Mouse (Mus musculus): Measurements from ENCODE around the gene Rpl38. TPM values are rescaled to one million over a fixed set of nuclear protein-coding genes. Genes with fewer than 3 reads are reported as not detected.

Gene Rpl38
- polyA plus RNA-seq, 1 experiment from 2014 or later = 938 TPM

DNA sequence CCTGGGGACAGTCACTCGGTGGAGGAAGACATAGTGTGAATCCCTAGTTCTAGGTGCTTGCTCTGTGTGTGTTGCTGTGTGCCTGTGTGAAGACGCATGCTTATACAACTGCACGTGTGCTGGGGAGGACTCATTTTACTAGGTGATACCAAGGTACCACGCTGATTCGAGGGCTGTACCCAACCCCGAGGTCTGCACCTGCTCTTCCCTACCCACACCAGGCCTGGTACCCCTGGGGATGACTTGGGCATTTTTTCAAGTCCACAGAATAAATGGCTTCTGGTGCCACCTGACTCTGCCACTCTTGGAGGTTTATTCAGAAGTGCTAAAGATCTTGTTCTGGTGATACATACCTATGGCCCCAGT lies 34.7 kb downstream of the Rpl38 start:
- H3K27me3 ChIP-seq (ENCODE audit: control insufficient read depth, insufficient read depth, low read length) = no peaks in the 10 kb centered on the region
- no peak overlapping the region for H3K27ac ChIP-seq (replicated peaks; ENCODE audit: low read depth, low read length)
- H3K9me3 ChIP-seq (replicated peaks; ENCODE audit: control insufficient read depth, low read length) = no peaks in the 10 kb centered on the region
- no peak overlapping the region for H3K9ac ChIP-seq (replicated peaks; ENCODE audit: low read length)
- H3K4me3 ChIP-seq (ENCODE audit: low read depth, low read length) = no peak overlapping the region
- H3K4me2 ChIP-seq (ENCODE audit: low read depth, low read length) = no peak overlapping the region
- ATAC-seq (replicated peaks; ENCODE audit: insufficient number of reproducible peaks, low FRiP score, low TSS enrichment, low read depth) = no peak
- H3K4me1 ChIP-seq (ENCODE audit: control insufficient read depth, insufficient read depth, low read length) = no peaks in the 10 kb centered on the region
- 81% methylated on average over 6 of the region's 6 CpGs for WGBS
- no peaks in the 10 kb centered on the region for H3K36me3 ChIP-seq (replicated peaks; ENCODE audit: control insufficient read depth, insufficient read depth, low read depth, low read length)
- DNase-seq (ENCODE audit: low spot score) = no peak

DNA sequence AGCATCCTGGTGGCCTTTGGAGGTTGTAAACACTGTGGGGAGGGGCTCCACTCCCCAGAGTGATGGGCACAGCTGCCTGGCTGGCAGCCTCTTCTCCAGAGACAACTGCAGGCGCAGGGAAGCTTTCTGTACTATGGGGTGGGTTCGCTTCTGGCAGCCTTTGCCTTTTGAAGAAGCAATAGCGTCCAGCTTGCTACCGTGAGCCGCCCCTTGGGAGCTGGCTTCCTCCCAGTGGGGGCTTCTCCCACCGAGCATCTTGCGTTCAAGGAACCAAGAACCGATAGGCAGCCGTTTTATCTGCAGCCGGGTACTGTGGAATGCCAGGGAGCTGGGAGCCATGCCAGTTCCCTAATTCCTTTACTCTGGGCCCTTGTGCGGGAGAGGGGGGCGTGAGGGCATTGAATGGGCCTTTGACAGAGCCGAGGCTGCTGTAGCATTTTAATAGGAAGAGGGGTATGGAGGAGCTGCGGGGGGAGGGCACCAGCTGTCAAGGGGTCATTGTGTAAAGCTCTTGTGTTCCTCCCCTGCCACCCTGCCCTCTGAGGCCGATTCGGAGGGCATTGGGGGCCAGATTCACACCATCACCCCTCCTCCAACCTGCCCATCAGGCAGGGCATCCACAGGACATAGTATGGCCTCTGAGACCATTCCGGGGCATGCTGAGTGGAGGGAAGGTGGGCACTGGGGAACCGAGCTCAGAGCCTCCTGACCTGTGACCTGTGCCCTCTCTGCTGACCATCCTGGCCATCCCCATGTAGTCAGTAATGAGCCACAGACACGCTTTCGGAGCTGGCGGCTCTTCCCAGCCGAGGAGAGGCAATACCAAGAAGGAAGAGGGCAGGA lies 36.0 kb downstream of the Rpl38 start:
- WGBS = 46% methylated on average over 22 of the region's 22 CpGs

DNA sequence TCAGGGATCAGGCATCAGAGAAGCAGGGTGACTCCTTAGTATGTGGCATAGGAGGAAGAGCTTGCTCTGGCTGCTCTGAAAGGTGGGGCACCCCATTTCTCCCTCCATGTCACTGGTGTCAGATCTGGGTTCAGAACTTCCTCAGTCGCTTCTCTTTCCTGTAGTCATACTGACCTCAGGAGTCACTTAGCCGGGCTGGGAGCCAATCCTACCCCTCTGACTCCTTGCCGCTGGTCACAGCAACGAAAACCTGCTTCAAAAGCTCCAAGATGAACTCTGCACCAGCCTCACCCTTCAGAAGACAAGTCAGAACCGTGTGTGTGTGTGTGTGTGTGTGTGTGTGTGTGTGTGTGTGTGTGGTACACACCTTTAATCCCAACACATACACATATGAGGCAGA lies 38.0 kb downstream of the Rpl38 start:
- H3K9ac ChIP-seq (replicated peaks; ENCODE audit: low read length) = no peak overlapping the region
- H3K27me3 ChIP-seq (ENCODE audit: control insufficient read depth, insufficient read depth, low read length) = no peaks in the 10 kb centered on the region
- WGBS = 90% methylated on average over 5 of the region's 5 CpGs
- H3K27ac ChIP-seq (replicated peaks; ENCODE audit: low read depth, low read length) = no peak overlapping the region
- H3K4me3 ChIP-seq (ENCODE audit: low read depth, low read length) = no peak overlapping the region
- no peaks in the 10 kb centered on the region for H3K4me1 ChIP-seq (ENCODE audit: control insufficient read depth, insufficient read depth, low read length)
- ATAC-seq (replicated peaks; ENCODE audit: insufficient number of reproducible peaks, low FRiP score, low TSS enrichment, low read depth) (no peak), DNase-seq (ENCODE audit: low spot score) (no peak)
- no peak overlapping the region for H3K4me2 ChIP-seq (ENCODE audit: low read depth, low read length)
- no peaks in the 10 kb centered on the region for H3K36me3 ChIP-seq (replicated peaks; ENCODE audit: control insufficient read depth, insufficient read depth, low read depth, low read length)
- no peaks in the 10 kb centered on the region for H3K9me3 ChIP-seq (replicated peaks; ENCODE audit: control insufficient read depth, low read length)

More for the DNA sequence above, 36.0 kb downstream of the Rpl38 start:
- Histone ChIP-seq H3K4me2 (ENCODE audit: low read depth, low read length) (no peak overlapping the region), H3K4me1 (ENCODE audit: control insufficient read depth, insufficient read depth, low read length) (no peaks in the 10 kb centered on the region), H3K9ac (replicated peaks; ENCODE audit: low read length) (no peak overlapping the region; the same call in 1 of the 2 replicates), H3K4me3 (ENCODE audit: low read depth, low read length) (no peak overlapping the region), H3K27ac (replicated peaks; ENCODE audit: low read depth, low read length) (no peak overlapping the region), H3K36me3 (replicated peaks; ENCODE audit: control insufficient read depth, insufficient read depth, low read depth, low read length) (no peaks in the 10 kb centered on the region), H3K9me3 (replicated peaks; ENCODE audit: control insufficient read depth, low read length) (no peaks in the 10 kb centered on the region), H3K27me3 (ENCODE audit: control insufficient read depth, insufficient read depth, low read length) (no peaks in the 10 kb centered on the region)
- DNase-seq (ENCODE audit: low spot score) = no peak
- no peak for ATAC-seq (replicated peaks; ENCODE audit: insufficient number of reproducible peaks, low FRiP score, low TSS enrichment, low read depth)

DNA sequence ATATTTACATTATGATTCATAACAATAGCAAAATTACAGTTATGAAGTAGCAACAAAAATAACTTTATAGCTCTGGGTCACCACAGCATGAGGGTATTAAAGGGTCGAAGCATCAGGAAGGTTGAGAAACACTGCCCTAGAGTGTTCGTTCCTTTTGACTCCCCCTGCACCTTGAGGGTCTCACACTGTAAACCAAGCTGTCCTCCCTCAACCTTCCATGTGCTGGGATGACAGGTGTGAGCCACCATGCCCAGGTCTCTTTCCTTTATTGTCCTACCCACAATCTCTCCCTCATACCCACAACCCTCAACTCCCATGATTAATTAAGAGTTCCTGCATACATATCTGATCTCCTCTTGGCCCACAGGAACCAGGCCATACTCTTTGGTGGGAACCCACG lies 43.1 kb downstream of the Rpl38 start:
- Histone ChIP-seq H3K27me3 (ENCODE audit: control insufficient read depth, insufficient read depth, low read length) (no peaks in the 10 kb centered on the region), H3K4me3 (ENCODE audit: low read depth, low read length) (no peak overlapping the region), H3K9me3 (replicated peaks; ENCODE audit: control insufficient read depth, low read length) (no peaks in the 10 kb centered on the region), H3K9ac (replicated peaks; ENCODE audit: low read length) (no peak overlapping the region), H3K4me1 (ENCODE audit: control insufficient read depth, insufficient read depth, low read length) (no peaks in the 10 kb centered on the region), H3K4me2 (ENCODE audit: low read depth, low read length) (no peak overlapping the region), H3K27ac (replicated peaks; ENCODE audit: low read depth, low read length) (no peak overlapping the region), H3K36me3 (replicated peaks; ENCODE audit: control insufficient read depth, insufficient read depth, low read depth, low read length) (no peaks in the 10 kb centered on the region)
- DNase-seq (ENCODE audit: low spot score) = no peak
- 94% methylated on average over 3 of the region's 3 CpGs for WGBS
- ATAC-seq (replicated peaks; ENCODE audit: insufficient number of reproducible peaks, low FRiP score, low TSS enrichment, low read depth) = no peak

DNA sequence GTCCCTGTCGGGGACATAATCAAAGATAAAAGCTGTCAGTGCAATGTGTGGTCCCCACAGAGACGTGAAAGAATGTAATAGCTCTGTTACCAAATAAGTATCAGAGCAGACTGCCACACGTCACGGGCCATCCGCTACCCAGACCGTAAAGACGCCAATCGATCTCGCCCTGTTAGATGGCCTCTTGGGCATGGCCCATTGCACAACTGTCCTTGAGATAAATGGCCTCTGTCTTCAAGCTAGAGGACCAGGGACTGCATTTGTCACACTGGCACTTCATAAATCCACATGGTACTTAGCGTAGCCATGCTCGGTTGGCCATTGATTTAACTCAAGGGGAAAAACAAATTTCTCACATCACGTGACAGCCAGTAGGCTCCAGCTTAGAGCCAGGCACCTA lies 43.5 kb downstream of the Rpl38 start:
- DNase-seq (ENCODE audit: low spot score) (no peak), ATAC-seq (replicated peaks; ENCODE audit: insufficient number of reproducible peaks, low FRiP score, low TSS enrichment, low read depth) (no peak)
- WGBS = 93% methylated on average over 12 of the region's 12 CpGs

DNA sequence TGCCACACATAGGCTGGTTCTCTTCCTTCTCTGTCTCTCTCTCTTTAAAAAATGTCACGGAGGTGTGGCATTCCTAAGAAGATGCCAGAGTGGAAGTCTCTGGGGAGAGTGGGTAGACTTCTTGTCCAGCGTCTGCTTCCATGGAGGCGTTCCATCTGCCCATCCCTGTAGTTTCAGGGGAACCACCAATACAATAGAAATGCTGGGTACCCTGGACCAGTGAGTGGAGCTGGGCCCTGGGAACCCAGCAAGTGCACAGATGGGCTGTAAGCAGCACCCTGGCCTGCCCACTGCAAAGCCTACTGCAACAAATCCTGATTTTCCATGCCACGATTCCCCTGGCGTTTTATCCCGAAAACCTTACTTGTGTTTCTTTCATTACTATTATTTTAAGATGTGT lies 46.2 kb downstream of the Rpl38 start:
- Histone ChIP-seq H3K9ac (replicated peaks; ENCODE audit: low read length) (no peak overlapping the region), H3K4me1 (ENCODE audit: control insufficient read depth, insufficient read depth, low read length) (no peaks in the 10 kb centered on the region), H3K4me2 (ENCODE audit: low read depth, low read length) (no peak overlapping the region), H3K36me3 (replicated peaks; ENCODE audit: control insufficient read depth, insufficient read depth, low read depth, low read length) (no peaks in the 10 kb centered on the region), H3K9me3 (replicated peaks; ENCODE audit: control insufficient read depth, low read length) (no peaks in the 10 kb centered on the region), H3K27me3 (ENCODE audit: control insufficient read depth, insufficient read depth, low read length) (no peaks in the 10 kb centered on the region), H3K27ac (replicated peaks; ENCODE audit: low read depth, low read length) (no peak overlapping the region), H3K4me3 (ENCODE audit: low read depth, low read length) (no peak overlapping the region)
- 84% methylated on average over 6 of the region's 6 CpGs for whole genome bisulfite sequencing
- DNase-seq (ENCODE audit: low spot score) (no peak), ATAC-seq (replicated peaks; ENCODE audit: insufficient number of reproducible peaks, low FRiP score, low TSS enrichment, low read depth) (no peak)

More for the DNA sequence above, 43.5 kb downstream of the Rpl38 start:
- Histone ChIP-seq H3K4me2 (ENCODE audit: low read depth, low read length) (no peak overlapping the region), H3K4me3 (ENCODE audit: low read depth, low read length) (no peak overlapping the region), H3K27me3 (ENCODE audit: control insufficient read depth, insufficient read depth, low read length) (no peaks in the 10 kb centered on the region), H3K27ac (replicated peaks; ENCODE audit: low read depth, low read length) (no peak overlapping the region), H3K36me3 (replicated peaks; ENCODE audit: control insufficient read depth, insufficient read depth, low read depth, low read length) (no peaks in the 10 kb centered on the region), H3K4me1 (ENCODE audit: control insufficient read depth, insufficient read depth, low read length) (no peaks in the 10 kb centered on the region), H3K9me3 (replicated peaks; ENCODE audit: control insufficient read depth, low read length) (no peaks in the 10 kb centered on the region), H3K9ac (replicated peaks; ENCODE audit: low read length) (no peak overlapping the region)

DNA sequence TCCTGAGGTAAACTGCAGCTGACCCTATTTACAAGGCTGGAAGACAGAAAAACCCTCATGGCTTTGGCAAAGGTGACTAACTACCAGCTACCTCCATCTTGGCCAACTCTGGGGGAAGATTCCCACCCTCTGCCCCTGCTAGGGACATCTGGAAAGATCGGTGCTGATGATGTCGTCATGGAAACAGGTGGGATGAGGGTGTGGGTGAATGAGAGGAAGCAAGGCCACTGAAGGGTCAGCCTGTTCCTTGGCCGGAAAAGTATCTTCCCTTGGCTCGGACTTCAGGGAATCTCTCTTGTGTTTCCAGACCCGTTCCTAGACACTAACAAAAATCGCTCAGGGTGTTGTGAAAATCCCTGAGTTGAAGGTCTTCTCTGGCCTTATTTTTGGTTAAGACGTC lies 47.2 kb downstream of the Rpl38 start:
- H3K27ac ChIP-seq (replicated peaks; ENCODE audit: low read depth, low read length) = no peak overlapping the region
- WGBS = 72% methylated on average over 7 of the region's 7 CpGs

DNA sequence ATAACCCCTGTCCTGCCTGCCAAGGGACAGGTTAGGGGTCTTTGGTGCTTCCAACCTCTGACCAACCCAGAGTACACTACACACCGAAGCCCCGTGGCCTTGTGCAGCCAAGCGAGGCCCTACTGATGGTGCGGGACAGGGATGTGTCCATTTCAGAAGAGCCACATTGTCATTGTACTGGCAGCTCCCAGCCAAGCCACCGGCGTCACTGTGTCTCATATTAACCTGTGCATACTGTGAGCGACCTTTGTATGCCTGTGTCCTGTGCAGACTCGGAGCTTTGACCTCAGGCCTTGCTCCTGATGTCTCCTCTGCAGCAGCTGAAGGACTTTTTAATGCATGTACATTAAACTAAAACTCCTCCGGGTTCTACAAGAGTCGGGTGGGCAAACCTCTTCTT lies 52.2 kb downstream of the Rpl38 start:
- H3K4me3 ChIP-seq (ENCODE audit: low read depth, low read length) = no peak overlapping the region
- no peak overlapping the region for H3K4me2 ChIP-seq (ENCODE audit: low read depth, low read length)
- WGBS = 88% methylated on average over 10 of the region's 10 CpGs
- DNase-seq (ENCODE audit: low spot score) (no peak), ATAC-seq (replicated peaks; ENCODE audit: insufficient number of reproducible peaks, low FRiP score, low TSS enrichment, low read depth) (no peak)
- no peaks in the 10 kb centered on the region for H3K9me3 ChIP-seq (replicated peaks; ENCODE audit: control insufficient read depth, low read length)
- no peaks in the 10 kb centered on the region for H3K36me3 ChIP-seq (replicated peaks; ENCODE audit: control insufficient read depth, insufficient read depth, low read depth, low read length)
- no peaks in the 10 kb centered on the region for H3K27me3 ChIP-seq (ENCODE audit: control insufficient read depth, insufficient read depth, low read length)
- no peaks in the 10 kb centered on the region for H3K4me1 ChIP-seq (ENCODE audit: control insufficient read depth, insufficient read depth, low read length)
- no peak overlapping the region for H3K9ac ChIP-seq (replicated peaks; ENCODE audit: low read length)
- no peak overlapping the region for H3K27ac ChIP-seq (replicated peaks; ENCODE audit: low read depth, low read length)

More for the DNA sequence above, 47.2 kb downstream of the Rpl38 start:
- H3K36me3 ChIP-seq (replicated peaks; ENCODE audit: control insufficient read depth, insufficient read depth, low read depth, low read length) = no peaks in the 10 kb centered on the region
- no peaks in the 10 kb centered on the region for H3K27me3 ChIP-seq (ENCODE audit: control insufficient read depth, insufficient read depth, low read length)
- no peak for ATAC-seq (replicated peaks; ENCODE audit: insufficient number of reproducible peaks, low FRiP score, low TSS enrichment, low read depth)
- no peaks in the 10 kb centered on the region for H3K4me1 ChIP-seq (ENCODE audit: control insufficient read depth, insufficient read depth, low read length)
- H3K4me3 ChIP-seq (ENCODE audit: low read depth, low read length) = no peak overlapping the region
- H3K9me3 ChIP-seq (replicated peaks; ENCODE audit: control insufficient read depth, low read length) = no peaks in the 10 kb centered on the region
- H3K4me2 ChIP-seq (ENCODE audit: low read depth, low read length) = no peak overlapping the region
- no peak overlapping the region for H3K9ac ChIP-seq (replicated peaks; ENCODE audit: low read length)
- no peak for DNase-seq (ENCODE audit: low spot score)

Measured in embryonic facial prominence, embryonic 11.5 days (tissue).